Mouse (Mus musculus) embryonic facial prominence, embryonic 14.5 days (tissue): ENCODE results near the gene Psmd8. TPM values are rescaled to one million over a fixed set of nuclear protein-coding genes. Genes with fewer than 3 reads are reported as not detected.
"Not testable (repeated sequence)": the region's sequence is repeated elsewhere in the genome, so short reads cannot be mapped to it uniquely, and the experiment has no call there.

Experiments used
- ATAC-seq: fragments of 200-750 bp; cut with Nextera tagmentation; 2 replicates; pipeline ENCODE4 v1.8.0; 2017; ENCODE audit warnings: low read depth, moderate number of reproducible peaks, moderate TSS enrichment
- DNase-seq: peaks from one replicate; pipeline ENCODE4 v3.0.0-alpha.2; 2015; ENCODE audit warnings: low spot score
- H3K27ac ChIP-seq: fragments of 300-500 bp; sonication (generic); replicated peaks from 2 replicates; pipeline ENCODE4 v1.5.1; 2014; ENCODE audit warnings: low read depth, mild to moderate bottlenecking, low read length, moderate library complexity
- H3K27me3 ChIP-seq: fragments of 300-500 bp; sonication (generic); replicated peaks from 2 replicates; pipeline ENCODE4 v1.6.1; 2014; ENCODE audit warnings: low read length; ENCODE audit not compliant: control insufficient read depth, insufficient read depth
- H3K36me3 ChIP-seq: fragments of 300-500 bp; sonication (generic); 2 replicates; pipeline ENCODE4 v1.6.1; 2014; ENCODE audit warnings: low read length, mixed read lengths; ENCODE audit not compliant: control insufficient read depth, insufficient read depth
- H3K4me1 ChIP-seq: fragments of 300-500 bp; sonication (generic); 2 replicates; pipeline ENCODE4 v1.6.1; 2014; ENCODE audit warnings: antibody characterized with exemption, low read length; ENCODE audit not compliant: control insufficient read depth, insufficient read depth
- H3K4me2 ChIP-seq: fragments of 300-500 bp; sonication (generic); 2 replicates; pipeline ENCODE4 v1.6.1; 2014; ENCODE audit warnings: low read depth, mild to moderate bottlenecking, low read length, moderate library complexity, mixed read lengths
- H3K4me3 ChIP-seq: fragments of 300-500 bp; sonication (generic); 2 replicates; pipeline ENCODE4 v1.5.1; 2014; ENCODE audit warnings: low read depth, mild to moderate bottlenecking, low read length
- H3K9ac ChIP-seq: fragments of 300-500 bp; sonication (generic); 2 replicates; pipeline ENCODE4 v1.6.1; 2014; ENCODE audit warnings: low read depth, mild to moderate bottlenecking, low read length, moderate library complexity, mixed read lengths
- H3K9me3 ChIP-seq: fragments of 300-500 bp; sonication (generic); 2 replicates; pipeline ENCODE4 v1.6.1; 2016; ENCODE audit warnings: low read length; ENCODE audit not compliant: control insufficient read depth
- WGBS: fragments of 180-500 bp; shearing (Covaris S2); extraction: QIAGEN DNeasy Blood & Tissue Kit; methylation state at CpG from one replicate; pipeline ENCODE4 v1.1.7; 2014; 5-methylcytosine and 5-hydroxymethylcytosine counted together
- polyA plus RNA-seq: library from polyadenylated mRNA; unstranded; fragments of >200 nt; fragmentation: Nextera tagmentation; extraction: Ambion mirVana; gene quantifications from 2 replicates; pipeline ENCODE4 v1.2.1, GENCODE M21; 2014

The Psmd8 gene
- polyA plus RNA-seq: 244 and 264 TPM in 2 replicates

- peak within 1 kb of the TSS; percentile 66 for H3K27ac ChIP-seq
- H3K9me3 ChIP-seq: no peaks in the 10 kb centered on the region
- no peaks in the 10 kb centered on the region for H3K27me3 ChIP-seq
- peaks cover 24% of the 10 kb centered on the region for H3K36me3 ChIP-seq
- H3K4me3 ChIP-seq: peak within 1 kb of the TSS; percentile 73
- peaks cover 10% of the 10 kb centered on the region; the same call in 1 of the 2 replicates for H3K4me1 ChIP-seq
- DNase-seq: peak; percentile 99
- peak within 1 kb of the TSS; percentile 89 for H3K9ac ChIP-seq
- under 1% methylated on average over 62 of the region's 62 CpGs for WGBS
- peak; percentile 97 for ATAC-seq
- H3K4me2 ChIP-seq: peak within 1 kb of the TSS; percentile 81
Measured at GRCm38 (mm10) chr7:29180077-29180853, at the start of gene Psmd8. TSS of gene Psmd8 (minus strand) at chr7:29180701.

- ATAC-seq: no peak
- Histone ChIP-seq H3K36me3 (no peaks in the 10 kb centered on the region), H3K27me3 (peaks cover 15% of the 10 kb centered on the region), H3K27ac (no peak overlapping the region), H3K4me1 (no peaks in the 10 kb centered on the region), H3K9ac (no peak overlapping the region), H3K4me2 (no peak overlapping the region), H3K9me3 (no peaks in the 10 kb centered on the region), H3K4me3 (no peak overlapping the region)
- no peak for DNase-seq
- WGBS: 69% methylated on average over 4 of the region's 4 CpGs
Measured at GRCm38 (mm10) chr7:29228202-29228601, 47.7 kb upstream of the Psmd8 start.

GRCm38 (mm10) chr7:29225520-29225919 is 45.0 kb upstream of the Psmd8 start:
- H3K9ac ChIP-seq: no peak overlapping the region

GRCm38 (mm10) chr7:29224756-29225394 is 44.4 kb upstream of the Psmd8 start:
- 9% methylated on average over 16 of the region's 16 CpGs for WGBS
- H3K4me1 ChIP-seq: no peaks in the 10 kb centered on the region
- H3K36me3 ChIP-seq: no peaks in the 10 kb centered on the region
- peak overlapping the region; percentile 14; the same call in 1 of the 2 replicates for H3K9ac ChIP-seq
- ATAC-seq (peak; percentile 65; the same call in 1 of the 2 replicates), DNase-seq (peak; percentile 32)
- H3K27me3 ChIP-seq: no peaks in the 10 kb centered on the region
- peaks cover 3% of the 10 kb centered on the region for H3K9me3 ChIP-seq
- no peak overlapping the region for H3K4me3 ChIP-seq
- no peak overlapping the region for H3K27ac ChIP-seq
- H3K4me2 ChIP-seq: peak overlapping the region; percentile 31

More at GRCm38 (mm10) chr7:29225520-29225919, 45.0 kb upstream of the Psmd8 start:
- ATAC-seq: no peak
- Histone ChIP-seq H3K4me2 (no peak overlapping the region), H3K4me1 (no peaks in the 10 kb centered on the region), H3K9me3 (no peaks in the 10 kb centered on the region), H3K27ac (no peak overlapping the region), H3K36me3 (no peaks in the 10 kb centered on the region), H3K4me3 (no peak overlapping the region), H3K27me3 (no peaks in the 10 kb centered on the region)
- 70% methylated on average over 13 of the region's 13 CpGs for WGBS
- no peak for DNase-seq

GRCm38 (mm10) chr7:29214846-29215245 is 34.3 kb upstream of the Psmd8 start:
- no peak overlapping the region for H3K4me3 ChIP-seq
- H3K27me3 ChIP-seq: peaks cover 6% of the 10 kb centered on the region; the same call in 1 of the 2 replicates
- no peak overlapping the region for H3K4me2 ChIP-seq
- no peaks in the 10 kb centered on the region for H3K36me3 ChIP-seq
- no peak overlapping the region for H3K27ac ChIP-seq
- peaks cover 7% of the 10 kb centered on the region for H3K9me3 ChIP-seq
- ATAC-seq: no peak
- 0 out of 2 replicates have a peak, but pooled peaks cover 3% of the 10 kb centered on the region for H3K4me1 ChIP-seq
- H3K9ac ChIP-seq: no peak overlapping the region
- no peak for DNase-seq
- 44% methylated on average over 15 of the region's 15 CpGs for WGBS

- H3K27ac ChIP-seq: no peak overlapping the region
- H3K9ac ChIP-seq: no peak overlapping the region
- peak overlapping the region; percentile 15; the same call in 1 of the 2 replicates for H3K4me3 ChIP-seq
- 0 out of 2 replicates have a peak, but pooled peaks cover 1% of the 10 kb centered on the region for H3K9me3 ChIP-seq
- ATAC-seq (no peak), DNase-seq (no peak)
- peaks cover 6% of the 10 kb centered on the region; the same call in 1 of the 2 replicates for H3K27me3 ChIP-seq
- H3K36me3 ChIP-seq: no peaks in the 10 kb centered on the region
- 0 out of 2 replicates have a peak overlapping the region, but pooled peaks have one; percentile 47 for H3K4me2 ChIP-seq
- 67% methylated on average over 2 of the region's 2 CpGs for WGBS
- 0 out of 2 replicates have a peak, but pooled peaks cover 3% of the 10 kb centered on the region for H3K4me1 ChIP-seq
Measured at GRCm38 (mm10) chr7:29214236-29214635, 33.7 kb upstream of the Psmd8 start.

- Histone ChIP-seq H3K9ac (no peak within 1 kb of the TSS), H3K4me2 (peak within 1 kb of the TSS; percentile 47), H3K27ac (no peak within 1 kb of the TSS), H3K9me3 (no peaks in the 10 kb centered on the region), H3K27me3 (peaks cover 6% of the 10 kb centered on the region; the same call in 1 of the 2 replicates), H3K4me1 (0 out of 2 replicates have a peak, but pooled peaks cover 3% of the 10 kb centered on the region), H3K36me3 (no peaks in the 10 kb centered on the region), H3K4me3 (peak within 1 kb of the TSS; percentile 15)
- ATAC-seq (peak; percentile 48; the same call in 1 of the 2 replicates), DNase-seq (peak; percentile 75)
- 3% methylated on average over 20 of the region's 20 CpGs for WGBS
Measured at GRCm38 (mm10) chr7:29213675-29214082, 33.2 kb upstream of the Psmd8 start, which contains the start of gene Catsperg1. TSS of gene Catsperg1 (minus strand) at chr7:29214035.

GRCm38 (mm10) chr7:29212775-29213560 is 32.5 kb upstream of the Psmd8 start:
- Histone ChIP-seq H3K4me3 (peak overlapping the region; percentile 15), H3K4me2 (peak overlapping the region; percentile 47)
- not testable (repeated sequence) for H3K36me3 ChIP-seq, DNase-seq, ATAC-seq, H3K27ac ChIP-seq, H3K4me1 ChIP-seq, H3K9ac ChIP-seq, H3K9me3 ChIP-seq, H3K27me3 ChIP-seq
- WGBS: 20% methylated on average over 40 of the region's 40 CpGs
